Mouse (Mus musculus) layer of hippocampus, adult 8-10 months (tissue): Measurements from ENCODE around the gene Thap2. TPM values are rescaled to one million over a fixed set of nuclear protein-coding genes. Genes with fewer than 3 reads are reported as not detected.

ENCODE experiments used
- DNase-seq, 2 experiments: peaks; one replicate each; pipeline ENCODE4 v3.0.0; 2022; ENCODE audit warnings: low spot score in 2 of 2
- total RNA-seq, 4 experiments: library from RNA; stranded (reverse); gene quantifications; 2 replicates each; pipeline ENCODE4 v1.2.4; 2022

Thap2 gene
- total RNA-seq: 10 to 100 TPM; 13.0 to 18.3 (median 15.1) TPM

DNA sequence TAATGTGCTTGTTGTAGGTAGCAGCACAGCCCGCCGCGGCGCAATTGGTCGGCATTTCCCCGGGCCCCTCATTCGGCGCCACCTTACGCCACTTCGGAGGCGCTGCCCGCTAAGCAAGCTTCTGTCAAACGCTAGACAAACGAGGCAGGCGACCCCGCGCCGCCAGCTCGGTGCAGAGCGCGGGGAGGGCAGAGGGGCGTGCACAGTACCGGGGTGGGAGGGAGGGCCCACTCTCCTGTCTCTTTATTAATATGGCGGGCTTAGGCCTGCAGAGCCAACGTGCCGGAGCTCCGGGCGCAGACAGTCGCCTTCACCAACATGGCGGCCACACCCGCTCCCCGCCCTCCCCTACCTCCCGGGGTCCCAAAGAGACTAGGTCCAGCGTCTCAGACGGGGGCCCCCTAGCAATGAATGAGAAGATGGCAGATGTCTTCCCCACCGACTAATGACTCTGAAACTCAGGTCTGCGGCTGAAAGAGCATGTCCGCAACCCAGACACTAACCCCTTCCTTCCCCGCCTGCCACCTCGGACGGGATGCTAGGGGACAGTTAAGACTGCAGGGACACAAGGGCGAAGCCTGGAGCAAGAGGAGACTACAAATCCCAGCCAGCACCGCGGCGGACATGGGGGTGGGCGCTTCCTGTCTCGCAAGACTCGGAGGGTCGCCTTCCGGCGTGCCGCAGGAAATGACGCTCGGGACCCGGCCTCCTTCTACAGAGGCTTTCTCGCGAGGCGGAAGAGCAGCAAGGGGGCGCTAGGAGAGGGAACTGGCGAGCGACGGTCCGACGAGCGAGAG, at the start of gene Thap2, which contains the start of gene Zfc3h1:
TSS of gene Thap2 (minus strand) at position 223 of the 797 bp plus-strand sequence.
TSS of gene Zfc3h1 (plus strand) at position 739 of the 797 bp plus-strand sequence.
- DNase-seq: peak; percentile 98

DNA sequence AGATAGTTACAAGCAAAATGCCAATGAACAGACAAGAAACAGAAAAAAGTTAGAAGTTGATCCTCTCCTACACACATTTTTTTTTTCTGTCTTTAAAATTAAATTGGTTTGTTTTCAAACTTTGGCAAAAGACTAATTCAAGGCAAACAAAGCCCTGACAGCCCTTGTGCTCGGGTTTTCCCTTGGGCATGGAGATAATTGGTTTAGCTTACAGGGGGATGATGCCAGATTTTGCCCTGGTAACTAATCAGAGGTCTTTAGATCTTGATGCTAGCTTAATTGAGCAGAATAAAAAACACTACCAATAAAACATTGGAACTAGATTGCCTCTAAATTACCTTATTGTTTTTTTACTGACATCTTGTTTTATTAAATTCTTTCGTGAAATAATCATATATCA, 41.1 kb upstream of the Thap2 start:
- no peak for DNase-seq

DNA sequence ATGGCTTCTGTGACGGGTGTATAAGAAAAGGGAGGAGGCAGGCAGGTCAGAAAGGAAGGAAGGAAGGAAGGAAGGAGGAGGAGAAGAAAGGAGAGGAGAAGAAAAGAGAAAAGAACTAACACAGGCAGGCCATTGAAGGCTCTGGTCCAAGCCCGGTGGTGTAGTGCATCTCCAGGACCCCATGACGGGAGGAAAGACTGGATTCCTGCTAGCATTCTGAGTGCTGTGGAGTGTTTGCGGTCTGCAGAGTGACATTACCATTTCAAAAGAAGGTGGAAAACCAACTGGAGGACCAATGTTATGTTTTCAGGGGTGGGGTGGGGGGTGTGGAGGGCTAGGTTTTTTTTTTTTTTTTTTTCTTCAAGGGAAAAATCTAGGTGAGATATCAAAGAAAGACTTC, 37.7 kb upstream of the Thap2 start:
- DNase-seq: no peak

DNA sequence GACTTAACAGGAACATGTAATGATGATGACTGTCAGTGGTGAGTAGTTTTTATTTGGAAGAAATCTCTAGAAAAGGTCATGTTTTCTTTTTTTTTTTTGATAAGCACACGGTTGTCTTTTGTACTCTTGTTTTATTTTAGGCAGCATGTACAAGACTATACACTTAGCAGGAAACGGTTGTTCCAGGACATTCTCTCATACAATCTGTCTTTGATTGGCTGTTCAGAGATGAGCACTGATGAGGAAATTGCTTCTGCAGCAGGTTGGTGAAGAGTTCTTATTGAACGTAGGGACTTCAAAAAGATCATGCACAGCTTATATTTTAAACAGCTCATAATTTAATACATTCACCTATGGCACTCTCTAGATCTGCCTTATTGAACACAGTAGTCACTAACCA, 29.8 kb upstream of the Thap2 start:
- no peak for DNase-seq

DNA sequence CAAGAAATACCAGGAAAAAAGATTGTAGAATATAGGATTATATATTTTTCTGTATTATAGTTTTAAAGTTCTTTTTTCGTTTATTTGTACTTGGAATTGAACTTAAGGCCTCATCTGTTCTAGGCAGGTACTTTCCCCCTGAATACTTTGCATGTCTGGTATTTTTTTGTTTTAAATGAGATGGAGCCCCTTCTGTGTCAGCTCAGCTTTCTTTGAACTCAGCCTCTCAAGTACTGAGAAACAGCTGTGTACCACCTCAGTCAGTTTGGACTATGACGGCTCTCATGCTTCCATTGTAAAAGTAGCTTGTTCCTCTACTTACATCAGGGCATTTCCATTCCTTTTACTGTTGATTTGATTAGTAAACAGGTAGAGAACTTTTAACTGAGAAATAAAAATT, 29.3 kb upstream of the Thap2 start:
- DNase-seq: no peak

DNA sequence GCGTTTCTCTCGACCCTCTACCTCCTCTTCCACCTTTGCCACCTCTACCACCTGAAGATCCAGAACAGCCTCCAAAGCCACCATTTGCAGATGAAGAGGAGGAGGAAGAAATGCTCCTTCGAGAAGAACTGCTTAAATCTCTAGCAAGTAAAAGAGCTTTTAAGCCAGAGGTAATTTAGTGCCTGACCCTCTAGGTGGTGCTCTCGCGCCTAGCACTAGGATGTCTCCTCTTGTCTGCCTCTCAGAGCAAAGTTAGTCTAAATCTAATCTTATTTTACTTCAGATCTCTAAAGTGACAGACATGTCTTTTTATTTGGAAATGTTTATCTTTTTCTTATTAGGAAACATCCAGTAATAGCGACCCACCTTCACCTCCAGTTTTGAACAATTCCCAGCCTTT, 22.1 kb upstream of the Thap2 start:
- peak; percentile 20 to 47 for DNase-seq

DNA sequence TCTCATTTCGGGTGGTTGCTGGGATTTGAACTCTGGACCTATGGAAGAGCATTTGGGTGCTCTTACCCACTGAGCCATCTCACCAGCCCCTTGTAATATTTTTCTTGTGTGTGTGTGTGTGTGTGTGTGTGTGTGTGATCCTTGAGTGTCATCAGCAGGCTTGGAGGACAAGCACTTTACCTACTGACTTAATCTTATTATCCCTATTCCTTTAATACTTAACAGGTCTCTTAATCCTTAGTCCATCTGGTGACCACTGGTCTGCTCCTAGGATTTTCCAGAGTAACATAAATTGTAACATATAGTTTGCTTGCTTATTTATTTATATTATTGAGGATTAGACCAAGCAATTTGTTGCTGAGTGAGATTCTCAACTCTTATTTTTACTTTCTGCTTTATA, 7.7 kb upstream of the Thap2 start:
- no peak for DNase-seq

DNA sequence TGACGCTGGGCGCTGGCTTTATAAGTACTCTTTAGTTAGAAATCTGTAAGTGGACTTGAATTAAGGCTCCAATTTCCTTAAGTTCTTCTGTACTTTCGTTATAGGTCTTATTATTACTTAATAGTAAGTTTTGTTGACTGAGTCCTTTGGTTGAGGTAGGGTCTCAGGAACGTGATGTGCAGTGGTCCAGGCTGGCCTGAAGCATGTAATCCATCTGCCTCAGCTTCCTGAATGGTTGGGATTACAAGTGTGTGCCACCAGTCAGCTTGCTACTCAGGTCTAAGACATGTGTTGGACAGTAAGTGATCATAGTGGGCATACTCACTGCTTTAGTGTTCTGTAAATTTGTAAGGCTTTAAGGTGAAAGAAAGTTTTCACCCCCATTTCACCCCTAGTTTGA, 6.8 kb upstream of the Thap2 start:
- no peak for DNase-seq

DNA sequence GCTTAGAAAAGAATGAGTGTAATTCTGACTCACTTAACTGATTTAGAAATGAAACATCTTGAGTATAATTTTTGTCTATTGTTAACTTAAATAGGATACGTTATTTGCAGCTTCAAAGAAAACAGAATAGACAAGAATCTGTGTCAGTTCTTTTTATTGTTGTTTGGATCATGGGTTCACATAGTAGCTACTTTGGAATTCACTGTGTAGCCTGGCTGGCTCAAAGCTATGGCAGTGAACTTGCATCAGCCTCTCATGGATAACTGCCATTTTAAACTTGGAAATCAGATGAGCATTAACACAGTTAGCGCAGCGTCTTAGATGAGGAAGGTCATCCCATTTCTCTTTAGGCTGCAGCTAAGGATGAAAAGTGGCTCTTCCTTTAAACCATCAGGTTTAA, 3.6 kb upstream of the Thap2 start:
- no peak for DNase-seq

DNA sequence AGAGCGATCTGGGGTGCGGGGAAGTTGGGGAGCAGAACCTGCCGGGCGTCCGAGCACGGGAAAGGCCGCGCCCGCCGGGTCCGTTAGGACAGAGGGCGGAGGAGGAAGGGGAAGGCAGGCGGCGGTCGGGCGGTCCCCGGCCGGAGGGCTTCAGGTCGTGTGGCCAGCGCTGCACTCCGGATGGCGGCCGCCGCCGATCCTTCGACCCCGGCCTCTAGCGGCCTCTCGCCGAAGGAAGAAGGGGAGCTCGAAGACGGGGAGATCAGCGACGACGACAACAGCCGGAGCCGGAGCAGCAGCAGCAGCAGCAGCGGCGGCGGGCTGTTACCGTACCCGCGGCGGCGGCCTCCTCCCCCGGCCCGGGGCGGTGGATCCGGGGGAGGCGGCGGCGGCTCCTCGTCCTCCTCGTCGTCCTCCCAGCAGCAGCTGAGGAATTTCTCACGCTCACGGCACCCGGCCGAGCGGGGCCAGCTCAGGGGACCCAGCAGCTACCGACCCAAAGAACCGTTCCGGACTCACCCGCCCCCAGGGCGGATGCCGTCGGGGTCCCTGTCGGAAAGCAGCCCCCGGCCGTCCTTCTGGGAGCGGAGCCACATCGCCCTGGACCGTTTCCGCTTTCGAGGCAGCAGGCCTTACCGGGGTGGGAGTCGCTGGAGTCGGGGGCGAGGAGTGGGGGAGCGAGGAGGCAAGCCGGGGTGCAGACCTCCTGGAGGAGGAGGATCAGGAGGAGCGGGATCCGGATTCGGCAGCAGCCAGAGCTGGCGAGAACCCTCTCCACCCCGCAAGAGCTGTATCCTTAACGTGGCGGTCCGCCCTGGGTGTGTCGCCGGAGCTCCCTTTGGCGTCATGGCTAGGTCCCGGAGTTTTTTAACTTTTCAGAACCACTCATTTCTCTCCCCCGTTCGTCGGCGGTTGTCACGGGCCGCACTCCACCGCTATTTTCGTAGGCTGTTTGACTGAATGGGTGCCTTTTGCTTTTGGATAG, 1.1 kb upstream of the Thap2 start:
- DNase-seq: peak; percentile 26 to 29

DNA sequence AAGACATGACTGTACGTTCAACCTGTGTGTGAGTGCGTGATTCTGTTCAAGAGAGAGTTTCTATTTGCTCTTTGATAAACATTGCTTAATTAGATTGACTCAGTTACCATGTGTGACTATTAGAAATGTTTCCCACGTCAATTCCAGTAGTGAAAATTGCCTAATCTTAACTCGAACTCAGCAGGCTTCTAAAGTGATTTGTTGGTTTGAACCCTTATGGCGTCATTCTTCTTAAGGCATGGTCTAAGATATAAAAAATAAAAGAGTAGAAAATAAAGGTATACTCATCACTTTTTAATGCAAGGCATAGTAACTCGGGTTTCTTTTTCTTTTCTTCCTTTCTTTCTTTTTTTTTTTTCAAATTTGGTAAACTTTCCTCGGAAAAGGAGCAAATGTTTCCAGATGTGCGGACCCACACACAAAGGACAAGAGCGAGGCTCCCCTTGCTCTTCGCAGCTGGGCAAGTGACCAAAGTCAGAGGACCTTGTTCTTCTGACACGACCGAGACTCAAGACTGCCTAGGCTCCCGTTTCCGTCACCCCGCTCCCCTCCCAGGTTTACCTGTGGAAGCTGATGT, 511 bp downstream of the Thap2 start:
- no peak for DNase-seq

DNA sequence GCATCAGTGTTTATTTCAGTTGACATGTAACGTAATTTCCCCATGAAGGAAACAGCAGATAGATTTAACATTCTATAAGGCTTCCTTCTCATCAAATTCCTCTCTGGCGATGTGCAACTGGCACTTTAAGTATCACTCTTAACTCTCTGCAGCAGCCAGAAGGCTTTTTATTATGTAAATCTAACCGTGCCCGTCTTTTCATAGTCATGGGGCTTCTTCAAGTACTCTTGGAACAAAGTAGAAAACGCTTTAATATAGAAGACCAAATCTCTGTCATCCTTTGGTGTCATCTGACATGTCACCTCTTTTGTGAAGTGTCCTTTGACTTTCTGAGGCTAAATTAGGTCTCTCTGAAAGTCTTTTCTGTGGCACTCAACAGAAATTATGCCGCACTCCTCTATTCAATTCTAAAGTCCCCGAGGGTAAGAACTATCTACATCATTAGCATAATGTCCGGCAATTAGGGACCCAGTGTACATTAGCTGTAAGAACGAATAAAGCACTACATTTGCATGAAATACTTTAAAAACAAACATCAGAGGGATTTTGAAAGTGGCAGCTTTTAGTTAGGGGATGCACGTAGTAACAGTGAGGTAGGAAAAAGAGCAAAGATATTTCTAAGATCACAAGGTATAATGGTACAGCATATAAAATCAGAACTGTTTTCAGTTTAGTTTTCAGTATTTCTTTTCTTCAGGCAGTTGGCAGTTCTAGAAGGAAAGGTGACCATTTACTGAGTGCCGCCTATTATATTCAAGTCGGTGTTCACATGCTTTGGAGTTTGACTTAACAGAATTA, 1.2 kb downstream of the Thap2 start:
- no peak for DNase-seq

DNA sequence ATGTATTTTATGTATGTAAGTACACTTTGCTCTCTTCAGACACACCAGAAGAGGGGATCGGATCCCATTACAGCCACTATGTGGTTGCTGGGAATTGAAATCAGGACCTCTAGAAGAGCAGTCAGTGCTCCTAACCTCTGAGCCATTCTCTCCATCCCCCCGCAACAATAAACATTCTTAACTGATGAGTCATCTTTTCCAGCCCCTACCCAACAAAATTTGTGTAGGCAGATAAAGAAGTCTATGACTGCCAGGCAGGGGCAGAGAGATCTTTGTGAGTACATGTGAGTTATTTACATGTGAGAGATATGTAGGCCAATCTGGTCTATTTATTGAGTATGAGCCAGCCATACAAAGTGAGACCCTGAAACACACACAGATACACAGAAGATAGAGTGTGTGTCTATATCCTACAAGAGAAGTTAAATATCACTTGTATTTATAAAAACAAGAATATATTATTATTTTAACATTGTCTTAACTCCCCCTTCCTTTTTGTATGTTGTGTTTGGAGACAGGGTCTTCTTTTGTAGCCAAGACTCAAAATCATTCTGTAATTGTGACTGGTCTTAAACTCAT, 2.6 kb downstream of the Thap2 start:
- DNase-seq: no peak

DNA sequence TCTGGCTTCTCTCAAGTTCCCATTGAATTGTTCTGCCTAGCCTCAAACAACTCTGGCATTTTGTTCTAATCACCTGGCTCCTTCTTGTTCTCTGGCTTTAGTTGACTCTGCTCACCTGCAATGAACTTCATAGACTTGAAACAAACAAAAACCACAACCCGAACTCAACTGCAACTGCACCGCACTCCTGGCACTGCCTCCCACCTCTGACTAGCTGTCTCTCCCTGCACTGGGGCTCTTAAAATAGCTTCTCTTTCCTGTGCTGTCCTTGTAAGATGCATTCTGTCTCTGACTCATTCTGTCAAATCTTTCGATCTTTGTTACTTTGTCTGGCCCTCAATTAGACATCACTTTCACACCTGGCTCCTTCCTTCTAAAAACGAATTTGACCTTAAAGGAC, 21.1 kb downstream of the Thap2 start:
- no peak for DNase-seq

DNA sequence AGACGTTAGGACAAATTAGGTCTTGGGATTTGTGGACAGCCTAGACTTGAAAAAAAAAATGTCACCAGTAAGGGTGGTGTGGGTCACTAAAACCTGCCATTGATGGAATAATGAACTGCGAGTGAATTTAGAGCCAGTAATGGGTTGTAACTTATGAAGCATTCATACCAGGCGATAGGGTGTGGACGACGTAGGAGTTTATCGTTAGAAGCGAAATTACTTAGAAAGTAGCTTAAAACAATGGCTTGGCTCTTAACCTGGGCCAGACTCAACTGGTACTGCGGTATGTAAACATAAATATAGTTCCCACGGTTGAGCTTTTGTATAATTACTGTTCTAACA, 21.6 kb downstream of the Thap2 start:
- no peak for DNase-seq

DNA sequence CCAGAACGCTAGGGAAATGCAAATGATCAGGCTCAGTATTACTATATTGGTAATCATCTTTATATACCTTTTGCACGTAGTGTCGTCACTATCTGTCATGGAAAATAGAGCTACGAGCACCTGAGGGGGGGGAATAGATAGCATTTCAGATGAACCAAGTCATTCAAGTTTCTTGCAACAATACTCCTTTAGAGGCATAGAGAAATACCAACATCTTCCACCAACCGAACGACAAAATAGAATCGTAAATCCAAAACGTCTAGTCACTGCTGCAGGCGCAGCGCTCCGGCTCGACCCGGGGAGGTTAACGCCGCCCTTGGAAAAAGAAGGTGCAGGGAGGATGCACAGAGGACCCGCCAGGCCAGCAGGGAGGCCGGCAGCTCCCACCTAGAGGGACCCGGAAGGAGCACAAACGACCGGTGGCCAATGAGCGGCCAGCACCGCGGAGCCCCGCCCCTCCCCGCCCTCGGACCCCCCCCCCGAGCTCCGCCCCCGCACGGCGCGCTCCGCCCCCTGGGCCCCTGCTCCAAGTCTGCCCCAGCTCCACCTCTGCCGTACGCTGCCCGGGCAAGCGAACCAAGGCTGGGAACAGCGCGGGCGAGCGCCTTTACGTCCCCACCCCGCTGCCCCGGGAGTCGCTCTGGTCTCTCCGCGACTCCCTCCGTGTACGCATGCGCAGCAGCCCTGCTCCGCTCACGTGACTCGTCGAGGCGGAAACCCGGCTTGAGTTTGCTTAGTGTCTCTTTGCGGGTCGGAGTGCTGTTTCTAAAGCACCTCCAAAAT, 22.2 kb downstream of the Thap2 start, which contains the start of gene Tmem19:
TSS of gene Tmem19 (minus strand) at position 662 of the 783 bp plus-strand sequence.
- peak; percentile 94 to 95 for DNase-seq

DNA sequence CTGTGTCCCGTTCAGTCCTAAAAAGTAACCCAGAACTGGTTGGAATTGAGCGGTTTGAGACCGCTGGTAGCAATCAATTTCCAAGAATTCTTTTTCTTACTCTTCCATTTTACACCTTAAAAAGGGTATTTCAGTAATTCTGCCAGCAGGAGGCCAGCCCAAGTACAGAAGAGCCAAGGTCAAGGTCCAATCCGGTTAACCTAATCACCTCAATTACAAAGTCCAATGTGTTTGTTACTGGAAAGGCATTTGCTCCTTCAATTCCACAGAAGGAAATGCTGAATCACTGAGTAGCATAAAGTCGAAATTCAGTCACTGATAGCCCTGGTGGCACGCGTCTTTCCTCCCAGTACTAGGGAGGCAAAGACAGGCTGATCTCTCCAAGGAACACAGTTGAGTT, 25.2 kb downstream of the Thap2 start:
- DNase-seq: no peak

DNA sequence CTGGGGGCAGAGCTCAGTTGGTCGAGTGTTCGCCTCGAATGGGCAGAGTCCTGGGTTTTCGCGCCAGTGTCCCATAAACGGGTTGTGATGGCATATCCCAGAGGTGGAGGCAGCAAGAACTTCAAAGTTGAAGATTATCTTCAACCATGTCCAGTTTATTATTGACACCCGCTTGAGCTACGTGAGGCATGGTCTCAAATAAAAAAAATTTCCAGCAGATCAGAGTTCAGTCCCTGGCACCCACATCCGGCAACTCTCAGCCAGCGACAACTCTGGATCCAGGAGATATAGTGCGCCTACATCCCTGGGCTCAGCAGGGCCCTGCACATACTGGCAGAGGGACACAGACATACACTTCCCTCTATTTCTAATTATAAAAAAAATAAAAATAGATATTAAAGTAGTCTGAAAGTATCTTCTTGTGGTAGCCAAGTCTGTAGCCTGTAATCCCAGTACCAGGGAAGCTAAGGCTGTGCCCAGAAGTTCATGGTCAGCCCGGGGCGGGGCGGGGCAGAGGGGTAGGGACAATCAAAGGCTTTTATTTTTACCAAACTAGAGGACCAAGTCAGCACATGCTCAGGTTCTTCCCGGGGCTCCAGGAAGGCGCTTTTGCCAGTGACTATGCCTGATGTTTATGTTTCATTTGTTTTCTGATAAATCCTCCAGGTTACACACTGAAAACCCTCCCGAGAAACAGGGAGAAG, 25.9 kb downstream of the Thap2 start:
- no peak for DNase-seq

DNA sequence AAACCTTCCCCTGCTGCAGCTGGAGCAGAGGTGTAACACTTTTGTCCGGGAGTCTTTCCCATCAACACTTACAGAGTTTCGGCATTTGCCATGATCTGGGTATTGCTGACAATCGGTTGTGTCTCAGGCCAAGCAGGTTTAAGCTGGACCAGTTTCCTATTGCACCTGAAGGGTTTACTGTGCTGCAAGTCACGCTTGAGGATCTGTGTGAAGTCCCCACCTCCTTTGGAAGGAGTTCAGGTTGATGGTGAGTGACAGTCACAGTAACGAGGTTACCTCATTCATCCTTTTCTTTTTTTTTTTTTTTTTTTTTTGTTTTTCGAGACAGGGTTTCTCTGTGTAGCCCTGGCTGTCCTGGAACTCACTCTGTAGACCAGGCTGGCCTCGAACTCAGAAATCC, 28.1 kb downstream of the Thap2 start:
- no peak for DNase-seq
